Mouse (Mus musculus) kidney, adult 11 months (tissue): ENCODE data around the gene Mmp19.
A peak's percentile ranks its signal among the peaks of the same experiment; 100 is the strongest.

Experiments
- DNase-seq: peaks from one replicate; pipeline ENCODE4 v3.0.0; 2022

Gene Mmp19

GRCm38 (mm10) chr10:128790398-128791124, at the start of gene Mmp19:
Mmp19 (plus strand) TSS chr10:128790910.
- no peak for DNase-seq

GRCm38 (mm10) chr10:128742616-128743015, 48.1 kb upstream of the Mmp19 start:
- no peak for DNase-seq

- no peak for DNase-seq
Measured at GRCm38 (mm10) chr10:128743235-128743634, 47.5 kb upstream of the Mmp19 start.

GRCm38 (mm10) chr10:128743791-128744191, 46.9 kb upstream of the Mmp19 start:
- DNase-seq = peak; percentile 64

GRCm38 (mm10) chr10:128744211-128744610, 46.5 kb upstream of the Mmp19 start:
- peak; percentile 59 for DNase-seq

GRCm38 (mm10) chr10:128744680-128745601, 45.8 kb upstream of the Mmp19 start, which contains the start of gene Dgka:
Dgka (minus strand) TSS chr10:128744855.
- DNase-seq = peak; percentile 45

- DNase-seq = no peak
Measured at GRCm38 (mm10) chr10:128745946-128746613, 44.6 kb upstream of the Mmp19 start.

GRCm38 (mm10) chr10:128746972-128747645, 43.6 kb upstream of the Mmp19 start:
- no peak for DNase-seq

- DNase-seq = peak; percentile 93
Measured at GRCm38 (mm10) chr10:128747646-128748251, 43.0 kb upstream of the Mmp19 start, which contains the start of gene Pym1. Pym1 (plus strand) TSS chr10:128747889.

- peak; percentile 77 for DNase-seq
Measured at GRCm38 (mm10) chr10:128748252-128748864, 42.4 kb upstream of the Mmp19 start.

GRCm38 (mm10) chr10:128772895-128773294, 17.8 kb upstream of the Mmp19 start:
- no peak for DNase-seq

GRCm38 (mm10) chr10:128773685-128774084, 17.0 kb upstream of the Mmp19 start:
- no peak for DNase-seq

- no peak for DNase-seq
Measured at GRCm38 (mm10) chr10:128778441-128778840, 12.3 kb upstream of the Mmp19 start.

GRCm38 (mm10) chr10:128779011-128779795, 11.5 kb upstream of the Mmp19 start:
- DNase-seq = peak; percentile 68

GRCm38 (mm10) chr10:128780200-128780599, 10.5 kb upstream of the Mmp19 start:
- DNase-seq = no peak

- no peak for DNase-seq
Measured at GRCm38 (mm10) chr10:128792041-128792440, 1.3 kb downstream of the Mmp19 start.

- DNase-seq = no peak
Measured at GRCm38 (mm10) chr10:128793258-128793657, 2.5 kb downstream of the Mmp19 start.

GRCm38 (mm10) chr10:128794391-128794790, 3.7 kb downstream of the Mmp19 start:
- no peak for DNase-seq

GRCm38 (mm10) chr10:128795581-128795980, 4.9 kb downstream of the Mmp19 start:
- DNase-seq = no peak

GRCm38 (mm10) chr10:128798676-128799075, 8.0 kb downstream of the Mmp19 start:
- DNase-seq = no peak
